In genomic region chr19:9955438-9955837, GRCm38 (mm10) we compare ENCODE assay signal across 13 mouse cellular contexts. TPM values are rescaled to one million over a fixed set of nuclear protein-coding genes. Genes with fewer than 3 reads are reported as not detected.
DNase-seq lines count a peak whose midpoint lies in the region; ATAC-seq and TF ChIP-seq lines count a peak whose summit lies in the region.
"Had no signal": no experiment of that assay in that cellular context is flagged by ENCODE, and none has a peak within 500 bp of the region (broad histone marks: within the 10 kb centered on the region; RNA-seq: fewer than 3 reads in every experiment).

No protein-coding gene starts in this region.

- TF ChIP-seq EP300 in heart, postnatal 0 days (IDR thresholded peaks at IDR 0.05; ENCODE audit: low read depth): no peak
- TF ChIP-seq EP300 in stomach, postnatal 0 days (optimal IDR thresholded peaks at IDR 0.05): no peak

- TF ChIP-seq POLR2A in cerebellum, adult 2 months (IDR thresholded peaks at IDR 0.05; ENCODE audit: borderline replicate concordance, insufficient read depth, low read length): no peak

- H3K27me3 ChIP-seq in heart, postnatal 0 days (ENCODE audit: control insufficient read depth, insufficient read depth, low read length): no peaks in the 10 kb centered on the region
- no peaks in the 10 kb centered on the region for H3K27me3 ChIP-seq in neural tube, embryonic 15.5 days (replicated peaks)
- no peaks in the 10 kb centered on the region for H3K27me3 ChIP-seq in limb, embryonic 15.5 days
- no peaks in the 10 kb centered on the region for H3K27me3 ChIP-seq in stomach, postnatal 0 days (ENCODE audit: control insufficient read depth, insufficient read depth, low read length)
- H3K27me3 ChIP-seq in cerebellum, adult 2 months (ENCODE audit: control insufficient read depth, insufficient read depth, low read length): no peaks in the 10 kb centered on the region
- H3K27me3 ChIP-seq: forebrain, embryonic 12.5 days had no signal

- peaks cover 12% of the 10 kb centered on the region; the same call in 1 of the 2 replicates for H3K4me1 ChIP-seq in heart, postnatal 0 days (ENCODE audit: control insufficient read depth, insufficient read depth)
- peaks cover 11% of the 10 kb centered on the region; the same call in 1 of the 2 replicates for H3K4me1 ChIP-seq in neural tube, embryonic 15.5 days
- H3K4me1 ChIP-seq in limb, embryonic 15.5 days: peaks cover 17% of the 10 kb centered on the region
- no peaks in the 10 kb centered on the region; the same call in 1 of the 2 replicates for H3K4me1 ChIP-seq in stomach, postnatal 0 days (replicated peaks; ENCODE audit: control insufficient read depth, insufficient read depth)
- H3K4me1 ChIP-seq in cerebellum, adult 2 months (ENCODE audit: control insufficient read depth, insufficient read depth, low read length): no peaks in the 10 kb centered on the region

- TF ChIP-seq CTCF in heart, postnatal 0 days (IDR thresholded peaks at IDR 0.05; ENCODE audit: low read depth): no peak
- no peak for TF ChIP-seq CTCF in stomach, postnatal 0 days (IDR thresholded peaks at IDR 0.05; ENCODE audit: low read depth)
- TF ChIP-seq CTCF in cerebellum, adult 2 months (IDR thresholded peaks at IDR 0.05; ENCODE audit: borderline replicate concordance, insufficient read depth, low read depth, low read length): no peak

- WGBS in heart, postnatal 0 days: 53% methylated on average over 1 of the region's 1 CpGs
- WGBS in neural tube, embryonic 15.5 days: 88% methylated on average over 1 of the region's 1 CpGs
- WGBS in limb, embryonic 15.5 days: 69% methylated on average over 1 of the region's 1 CpGs
- 58% methylated on average over 1 of the region's 1 CpGs for WGBS in stomach, postnatal 0 days
- WGBS in cerebellum, adult 2 months: 79% methylated on average over 1 of the region's 1 CpGs

- H3K36me3 ChIP-seq in heart, postnatal 0 days (replicated peaks; ENCODE audit: control insufficient read depth, insufficient read depth, low read length): no peaks in the 10 kb centered on the region
- H3K36me3 ChIP-seq in neural tube, embryonic 15.5 days: no peaks in the 10 kb centered on the region
- no peaks in the 10 kb centered on the region for H3K36me3 ChIP-seq in limb, embryonic 15.5 days
- H3K36me3 ChIP-seq in stomach, postnatal 0 days (ENCODE audit: control insufficient read depth, insufficient read depth, low read length): no peaks in the 10 kb centered on the region
- H3K36me3 ChIP-seq: forebrain, embryonic 12.5 days had no signal

- peaks cover 4% of the 10 kb centered on the region; the same call in 1 of the 2 replicates for H3K9me3 ChIP-seq in heart, postnatal 0 days (replicated peaks; ENCODE audit: control insufficient read depth, low read length)
- no peaks in the 10 kb centered on the region for H3K9me3 ChIP-seq in neural tube, embryonic 15.5 days (replicated peaks)
- no peaks in the 10 kb centered on the region for H3K9me3 ChIP-seq in limb, embryonic 15.5 days
- H3K9me3 ChIP-seq in stomach, postnatal 0 days (ENCODE audit: control insufficient read depth, low read length): no peaks in the 10 kb centered on the region
- H3K9me3 ChIP-seq: forebrain, embryonic 12.5 days had no signal

- no peak overlapping the region for H3K9ac ChIP-seq in heart, postnatal 0 days (replicated peaks; ENCODE audit: low read depth, low read length)
- no peak overlapping the region for H3K9ac ChIP-seq in neural tube, embryonic 15.5 days (replicated peaks)
- H3K9ac ChIP-seq in limb, embryonic 15.5 days: no peak overlapping the region
- H3K9ac ChIP-seq in stomach, postnatal 0 days (ENCODE audit: low read length): peak overlapping the region; percentile 68; the same call in 1 of the 2 replicates
- H3K9ac ChIP-seq: forebrain, embryonic 12.5 days had no signal

- DNase-seq in heart, postnatal 0 days (ENCODE audit: low spot score): no peak
- DNase-seq in heart, adult 8-10 months (ENCODE audit: low spot score): no peak
- DNase-seq in neural tube, embryonic 10.5 days (ENCODE audit: extremely low spot score, low spot score): no peak
- DNase-seq in stomach, postnatal 0 days (ENCODE audit: low spot score): no peak
- DNase-seq in cerebellum, adult 2 months: no peak
- DNase-seq in gastrocnemius, adult 8-10 months (ENCODE audit: low spot score in 2 of 2): no peak
- DNase-seq: cerebellum, adult 18-20 months; kidney, adult 9 months; spleen, adult 18-20 months; thymus, postnatal 36 days had no signal

- ATAC-seq in heart, postnatal 0 days (ENCODE audit: insufficient read depth, low read depth): no peak
- ATAC-seq in neural tube, embryonic 15.5 days (ENCODE audit: low FRiP score): no peak
- no peak for ATAC-seq in limb, embryonic 15.5 days (ENCODE audit: insufficient number of reproducible peaks, low FRiP score, low TSS enrichment, low read depth)
- ATAC-seq in stomach, postnatal 0 days (ENCODE audit: low FRiP score, low TSS enrichment): no peak

- H3K4me3 ChIP-seq in heart, postnatal 0 days (ENCODE audit: low read depth, low read length): no peak overlapping the region
- H3K4me3 ChIP-seq in neural tube, embryonic 15.5 days (replicated peaks): no peak overlapping the region
- H3K4me3 ChIP-seq in limb, embryonic 15.5 days: no peak overlapping the region
- no peak overlapping the region for H3K4me3 ChIP-seq in stomach, postnatal 0 days (ENCODE audit: low read depth, low read length)
- H3K4me3 ChIP-seq in cerebellum, adult 2 months (replicated peaks; ENCODE audit: insufficient read depth, low read depth, low read length): no peak overlapping the region
- H3K4me3 ChIP-seq: forebrain, embryonic 12.5 days had no signal

- H3K4me2 ChIP-seq in heart, postnatal 0 days (ENCODE audit: low read depth, low read length): no peak overlapping the region
- no peak overlapping the region for H3K4me2 ChIP-seq in neural tube, embryonic 15.5 days
- H3K4me2 ChIP-seq in limb, embryonic 15.5 days: no peak overlapping the region
- peak overlapping the region; percentile 51; the same call in 1 of the 2 replicates for H3K4me2 ChIP-seq in stomach, postnatal 0 days (replicated peaks; ENCODE audit: low read depth)
- H3K4me2 ChIP-seq: forebrain, embryonic 12.5 days had no signal

- peak overlapping the region; percentile 70; the same call in 1 of the 2 replicates for H3K27ac ChIP-seq in heart, postnatal 0 days (ENCODE audit: low read depth)
- peak overlapping the region; percentile 78; the same call in 1 of the 2 replicates for H3K27ac ChIP-seq in neural tube, embryonic 15.5 days (replicated peaks)
- H3K27ac ChIP-seq in limb, embryonic 15.5 days: peak overlapping the region; percentile 90
- peak overlapping the region; percentile 98 for H3K27ac ChIP-seq in stomach, postnatal 0 days (replicated peaks)
- no peak overlapping the region; the same call in 1 of the 2 replicates for H3K27ac ChIP-seq in cerebellum, adult 2 months (ENCODE audit: insufficient read depth, low read length)

RNA-seq across cellular contexts. Expression of gene Fth1, which starts 25.0 kb away (rescaled TPM):
- total RNA-seq in heart, postnatal 0 days (2014; rRNA removed; ENCODE audit: low replicate concordance): 396 and 524 TPM in 2 replicates
- 3,148 and 3,286 TPM in 2 replicates for polyA plus RNA-seq in heart, postnatal 0 days (2015; fragmentation: Nextera tagmentation; extraction: Ambion mirVana)
- 1,000 to 10,000 TPM; 2,773 to 3,210 (median 2,950) TPM for total RNA-seq in heart, adult 8-10 months (2022)
- polyA plus RNA-seq in neural tube, embryonic 15.5 days (2015; fragmentation: Nextera tagmentation; extraction: Ambion mirVana): 1,798 and 1,858 TPM in 2 replicates
- 1,462 and 1,539 TPM in 2 replicates for polyA plus RNA-seq in limb, embryonic 15.5 days (2015; fragmentation: Nextera tagmentation; extraction: Ambion mirVana)
- 2,976 and 2,992 TPM in 2 replicates for polyA plus RNA-seq in stomach, postnatal 0 days (2015; fragmentation: Nextera tagmentation; extraction: Ambion mirVana)
- 4,588 and 5,845 TPM in 2 replicates for polyA plus RNA-seq in cerebellum, adult 2 months (2012; rRNA removed)
- 1,000 to 10,000 TPM; 1,901 to 2,305 (median 2,120) TPM for total RNA-seq in gastrocnemius, adult 8-10 months (2022)

RNA-seq across cellular contexts. Expression of gene Best1, which starts 46.0 kb away (rescaled TPM):
- total RNA-seq in heart, postnatal 0 days (2014; rRNA removed; ENCODE audit: low replicate concordance): not detected in 2 replicates
- polyA plus RNA-seq in heart, postnatal 0 days (2015; fragmentation: Nextera tagmentation; extraction: Ambion mirVana): 0.26 and 0.33 TPM in 2 replicates
- total RNA-seq in heart, adult 8-10 months (2022): under 1 TPM in 2 of 4 experiments, not detected in 2; 0.14 to 0.65 TPM
- 2.1 and 2.3 TPM in 2 replicates for polyA plus RNA-seq in neural tube, embryonic 15.5 days (2015; fragmentation: Nextera tagmentation; extraction: Ambion mirVana)
- polyA plus RNA-seq in limb, embryonic 15.5 days (2015; fragmentation: Nextera tagmentation; extraction: Ambion mirVana): 1.9 and 2.1 TPM in 2 replicates
- polyA plus RNA-seq in stomach, postnatal 0 days (2015; fragmentation: Nextera tagmentation; extraction: Ambion mirVana): 0.36 and 0.58 TPM in 2 replicates
- 0.77 and 1.1 TPM in 2 replicates for polyA plus RNA-seq in cerebellum, adult 2 months (2012; rRNA removed)
- under 1 TPM in 3 of 4 experiments, not detected in 1; 0.39 to 0.46 (median 0.45) TPM for total RNA-seq in gastrocnemius, adult 8-10 months (2022)

RNA-seq across cellular contexts. Expression of gene Rab3il1, which starts 46.0 kb away (rescaled TPM):
- total RNA-seq in heart, postnatal 0 days (2014; rRNA removed; ENCODE audit: low replicate concordance): 16.3 and 27.4 TPM in 2 replicates
- polyA plus RNA-seq in heart, postnatal 0 days (2015; fragmentation: Nextera tagmentation; extraction: Ambion mirVana): 17.9 and 20.7 TPM in 2 replicates
- 1 to 10 TPM; 6.3 to 8.1 (median 7.5) TPM for total RNA-seq in heart, adult 8-10 months (2022)
- 21.4 and 22.5 TPM in 2 replicates for polyA plus RNA-seq in neural tube, embryonic 15.5 days (2015; fragmentation: Nextera tagmentation; extraction: Ambion mirVana)
- polyA plus RNA-seq in limb, embryonic 15.5 days (2015; fragmentation: Nextera tagmentation; extraction: Ambion mirVana): 44.8 and 45.1 TPM in 2 replicates
- polyA plus RNA-seq in stomach, postnatal 0 days (2015; fragmentation: Nextera tagmentation; extraction: Ambion mirVana): 14.7 and 14.8 TPM in 2 replicates
- polyA plus RNA-seq in cerebellum, adult 2 months (2012; rRNA removed): 9.5 and 9.7 TPM in 2 replicates
- total RNA-seq in gastrocnemius, adult 8-10 months (2022): 1 to 10 TPM; 2.5 to 3.9 (median 3.3) TPM

RNA-seq across cellular contexts. Expression of gene Incenp, which starts 56.1 kb away (rescaled TPM):
- total RNA-seq in heart, postnatal 0 days (2014; rRNA removed; ENCODE audit: low replicate concordance): 14.6 and 27.3 TPM in 2 replicates
- polyA plus RNA-seq in heart, postnatal 0 days (2015; fragmentation: Nextera tagmentation; extraction: Ambion mirVana): 16.1 and 17.3 TPM in 2 replicates
- total RNA-seq in heart, adult 8-10 months (2022): 1 to 10 TPM; 5.0 to 7.0 (median 5.1) TPM
- 21.8 and 45.8 TPM in 2 replicates for polyA plus RNA-seq in neural tube, embryonic 15.5 days (2015; fragmentation: Nextera tagmentation; extraction: Ambion mirVana)
- polyA plus RNA-seq in limb, embryonic 15.5 days (2015; fragmentation: Nextera tagmentation; extraction: Ambion mirVana): 83.1 and 90.5 TPM in 2 replicates
- polyA plus RNA-seq in stomach, postnatal 0 days (2015; fragmentation: Nextera tagmentation; extraction: Ambion mirVana): 20.7 and 23.8 TPM in 2 replicates
- polyA plus RNA-seq in cerebellum, adult 2 months (2012; rRNA removed): 16.3 and 16.7 TPM in 2 replicates
- 1 to 10 TPM; 1.5 to 4.6 (median 2.9) TPM for total RNA-seq in gastrocnemius, adult 8-10 months (2022)
